Mouse (Mus musculus): ENCODE measurements around the gene Lrrc45. TPM values are rescaled to one million over a fixed set of nuclear protein-coding genes. Genes with fewer than 3 reads are reported as not detected.

Gene Lrrc45
- polyA plus RNA-seq, 1 experiment from 2014 or later: 5.1 TPM

DNA sequence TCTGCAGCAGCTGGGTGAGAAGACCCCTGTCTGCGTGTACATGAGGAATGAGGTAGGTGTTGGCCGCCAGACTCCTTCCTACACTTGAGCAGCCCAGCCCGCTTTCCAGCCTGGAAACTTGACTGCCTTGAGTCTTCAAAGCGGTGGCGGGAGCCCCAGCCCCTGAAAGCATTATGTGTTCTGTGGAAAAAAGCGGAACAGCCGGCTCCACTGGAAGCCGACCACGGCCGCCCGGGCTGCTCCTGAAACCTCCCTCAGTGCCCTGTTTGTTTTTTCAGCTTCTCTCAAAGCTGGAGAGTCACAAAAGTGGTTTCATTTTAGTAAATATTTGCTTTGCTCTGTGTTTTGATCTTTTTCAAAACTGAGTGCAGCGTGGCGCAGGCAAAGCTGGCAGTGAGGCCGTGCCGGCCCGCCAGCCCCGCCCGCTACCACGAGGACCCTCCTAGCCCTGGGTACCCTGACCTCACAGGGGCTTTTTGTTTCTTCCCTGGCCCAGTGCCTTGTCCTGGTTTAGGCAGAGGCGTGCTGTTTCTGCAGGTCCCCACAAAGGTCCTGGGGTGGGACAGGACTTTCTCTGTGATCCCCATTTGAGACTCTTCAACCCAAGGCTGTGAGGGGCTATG is 27.0 kb upstream of the Lrrc45 start:
- H3K4me1 ChIP-seq (ENCODE audit: insufficient read depth): peaks cover 11% of the 10 kb centered on the region; the same call in 1 of the 2 replicates
- peaks cover 31% of the 10 kb centered on the region for H3K36me3 ChIP-seq (replicated peaks; ENCODE audit: insufficient read depth, low read length)
- H3K9ac ChIP-seq (replicated peaks): no peak overlapping the region
- 0 out of 2 replicates have a peak overlapping the region, but pooled peaks have one; percentile 4 for H3K4me2 ChIP-seq (ENCODE audit: low read depth, low read length)
- no peak for TF ChIP-seq CTCF (IDR thresholded peaks at IDR 0.05; ENCODE audit: low read depth)
- no peak for TF ChIP-seq EP300 (IDR thresholded peaks at IDR 0.05; ENCODE audit: low read depth)
- peak; percentile 48; the same call in 1 of the 2 replicates for ATAC-seq
- DNase-seq: no peak
- H3K27me3 ChIP-seq (ENCODE audit: insufficient read depth, low read length): no peaks in the 10 kb centered on the region
- H3K4me3 ChIP-seq (ENCODE audit: low read depth, low read length): no peak overlapping the region
- H3K9me3 ChIP-seq (ENCODE audit: low read length): no peaks in the 10 kb centered on the region
- H3K27ac ChIP-seq (ENCODE audit: low read depth): peak overlapping the region; percentile 32; the same call in 1 of the 2 replicates
- 73% methylated on average over 20 of the region's 20 CpGs for WGBS (ENCODE audit: insufficient replicate concordance)

- H3K9ac ChIP-seq (replicated peaks): no peak overlapping the region
- DNase-seq: no peak
- no peaks in the 10 kb centered on the region for H3K9me3 ChIP-seq (ENCODE audit: low read length)
- peaks cover 34% of the 10 kb centered on the region for H3K36me3 ChIP-seq (replicated peaks; ENCODE audit: insufficient read depth, low read length)
- no peaks in the 10 kb centered on the region for H3K27me3 ChIP-seq (ENCODE audit: insufficient read depth, low read length)
- WGBS (ENCODE audit: insufficient replicate concordance): 69% methylated on average over 3 of the region's 3 CpGs
- TF ChIP-seq CTCF (IDR thresholded peaks at IDR 0.05; ENCODE audit: low read depth) (no peak), EP300 (IDR thresholded peaks at IDR 0.05; ENCODE audit: low read depth) (no peak)
- H3K4me3 ChIP-seq (ENCODE audit: low read depth, low read length): no peak overlapping the region
- no peak overlapping the region for H3K27ac ChIP-seq (ENCODE audit: low read depth)
- peaks cover 11% of the 10 kb centered on the region; the same call in 1 of the 2 replicates for H3K4me1 ChIP-seq (ENCODE audit: insufficient read depth)
- ATAC-seq: no peak
- no peak overlapping the region for H3K4me2 ChIP-seq (ENCODE audit: low read depth, low read length)
Observed at GRCm38 (mm10) chr11:120689365-120689764, 24.4 kb upstream of the Lrrc45 start.

- Histone ChIP-seq H3K4me3 (ENCODE audit: low read depth, low read length) (no peak overlapping the region), H3K4me2 (ENCODE audit: low read depth, low read length) (no peak overlapping the region), H3K9me3 (ENCODE audit: low read length) (no peaks in the 10 kb centered on the region), H3K9ac (replicated peaks) (no peak overlapping the region), H3K4me1 (ENCODE audit: insufficient read depth) (no peaks in the 10 kb centered on the region), H3K27ac (ENCODE audit: low read depth) (no peak overlapping the region), H3K27me3 (ENCODE audit: insufficient read depth, low read length) (no peaks in the 10 kb centered on the region), H3K36me3 (replicated peaks; ENCODE audit: insufficient read depth, low read length) (peaks cover 36% of the 10 kb centered on the region)
- WGBS (ENCODE audit: insufficient replicate concordance): 81% methylated on average over 4 of the region's 4 CpGs
- DNase-seq: no peak
- no peak for TF ChIP-seq EP300 (IDR thresholded peaks at IDR 0.05; ENCODE audit: low read depth)
- no peak for TF ChIP-seq CTCF (IDR thresholded peaks at IDR 0.05; ENCODE audit: low read depth)
- no peak for ATAC-seq
Observed at GRCm38 (mm10) chr11:120692471-120693011, 21.2 kb upstream of the Lrrc45 start.

DNA sequence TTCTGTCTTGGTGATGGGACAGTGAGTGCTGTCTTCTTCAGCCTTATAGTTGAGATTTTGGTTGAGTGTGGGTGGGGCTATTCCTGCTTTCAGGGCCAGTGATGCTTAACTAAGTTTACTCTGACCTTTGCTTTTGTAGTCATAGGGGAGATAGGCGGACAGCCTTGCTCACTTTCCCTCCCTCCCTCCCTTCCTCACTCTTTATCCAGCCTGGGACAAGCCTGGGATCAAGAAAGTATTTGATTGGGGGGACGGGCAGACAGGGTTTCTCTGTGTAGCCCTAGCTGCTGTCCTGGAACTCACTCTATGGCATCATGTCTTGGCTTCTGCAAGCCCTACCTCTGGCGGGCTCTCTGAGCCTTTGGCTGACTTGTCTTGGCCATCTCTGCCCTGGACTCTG is 20.3 kb upstream of the Lrrc45 start:
- no peak overlapping the region for H3K27ac ChIP-seq (ENCODE audit: low read depth)
- 69% methylated on average over 3 of the region's 3 CpGs for WGBS (ENCODE audit: insufficient replicate concordance)

DNA sequence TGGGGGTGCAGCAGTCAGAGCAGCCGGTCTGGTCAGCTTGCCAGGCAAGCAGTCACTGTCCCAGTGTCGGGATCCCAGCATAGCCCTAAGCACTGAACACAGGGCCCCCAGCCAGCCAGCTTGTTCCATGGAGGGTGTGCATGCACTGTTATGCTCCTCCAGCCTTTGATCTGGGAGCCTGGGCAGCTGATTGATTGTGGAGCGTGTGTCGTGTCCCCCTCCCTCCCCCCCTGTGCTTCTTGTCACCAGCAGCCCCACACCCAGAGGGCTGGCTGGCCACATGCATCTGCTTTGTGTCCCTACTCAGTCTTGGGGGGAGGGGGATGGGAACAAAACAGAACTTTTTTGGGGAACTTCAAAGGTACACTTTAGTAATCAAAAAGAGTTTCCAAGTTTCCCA is 18.5 kb upstream of the Lrrc45 start:
- Histone ChIP-seq H3K4me3 (ENCODE audit: low read depth, low read length) (no peak overlapping the region), H3K27me3 (ENCODE audit: insufficient read depth, low read length) (no peaks in the 10 kb centered on the region), H3K4me2 (ENCODE audit: low read depth, low read length) (no peak overlapping the region), H3K9ac (replicated peaks) (no peak overlapping the region), H3K9me3 (ENCODE audit: low read length) (no peaks in the 10 kb centered on the region), H3K36me3 (replicated peaks; ENCODE audit: insufficient read depth, low read length) (peaks cover 19% of the 10 kb centered on the region), H3K4me1 (ENCODE audit: insufficient read depth) (no peaks in the 10 kb centered on the region), H3K27ac (ENCODE audit: low read depth) (no peak overlapping the region)
- ATAC-seq (0 out of 2 replicates have a peak, but pooled peaks have one; percentile 36), DNase-seq (no peak)
- WGBS (ENCODE audit: insufficient replicate concordance): 56% methylated on average over 4 of the region's 4 CpGs
- no peak for TF ChIP-seq CTCF (IDR thresholded peaks at IDR 0.05; ENCODE audit: low read depth)

More for the DNA sequence above, 20.3 kb upstream of the Lrrc45 start:
- no peak for DNase-seq
- Histone ChIP-seq H3K9me3 (ENCODE audit: low read length) (no peaks in the 10 kb centered on the region), H3K4me3 (ENCODE audit: low read depth, low read length) (no peak overlapping the region), H3K36me3 (replicated peaks; ENCODE audit: insufficient read depth, low read length) (peaks cover 31% of the 10 kb centered on the region), H3K4me2 (ENCODE audit: low read depth, low read length) (no peak overlapping the region), H3K9ac (replicated peaks) (no peak overlapping the region), H3K27me3 (ENCODE audit: insufficient read depth, low read length) (no peaks in the 10 kb centered on the region), H3K4me1 (ENCODE audit: insufficient read depth) (no peaks in the 10 kb centered on the region)
- TF ChIP-seq CTCF (IDR thresholded peaks at IDR 0.05; ENCODE audit: low read depth): no peak
- TF ChIP-seq EP300 (IDR thresholded peaks at IDR 0.05; ENCODE audit: low read depth): no peak
- ATAC-seq: no peak

DNA sequence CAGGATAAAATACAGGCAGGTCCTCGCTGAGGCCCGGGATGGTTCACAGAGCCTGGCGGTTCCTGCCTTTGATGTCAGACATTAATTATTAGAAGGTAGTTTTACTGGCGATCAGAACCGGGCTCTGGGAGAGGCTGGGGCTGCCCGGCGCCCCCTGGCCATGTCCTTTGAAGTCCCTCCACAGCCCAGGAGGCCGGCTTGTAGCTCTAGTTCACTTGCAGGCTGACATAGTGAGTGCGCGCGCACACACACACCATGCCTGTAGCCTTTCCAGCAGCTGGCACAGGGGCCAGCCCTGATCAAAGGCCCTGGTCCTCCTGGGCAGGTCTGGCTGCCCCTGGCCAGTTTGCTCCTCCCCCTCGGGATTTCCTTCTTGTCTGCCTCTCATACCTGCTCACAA is 18.1 kb upstream of the Lrrc45 start:
- no peak for DNase-seq
- WGBS (ENCODE audit: insufficient replicate concordance): 82% methylated on average over 12 of the region's 12 CpGs
- peaks cover 15% of the 10 kb centered on the region for H3K36me3 ChIP-seq (replicated peaks; ENCODE audit: insufficient read depth, low read length)

More for the DNA sequence above, 18.1 kb upstream of the Lrrc45 start:
- H3K4me3 ChIP-seq (ENCODE audit: low read depth, low read length): no peak overlapping the region
- no peaks in the 10 kb centered on the region for H3K27me3 ChIP-seq (ENCODE audit: insufficient read depth, low read length)
- no peaks in the 10 kb centered on the region for H3K9me3 ChIP-seq (ENCODE audit: low read length)
- H3K4me2 ChIP-seq (ENCODE audit: low read depth, low read length): no peak overlapping the region
- no peak for ATAC-seq
- H3K27ac ChIP-seq (ENCODE audit: low read depth): no peak overlapping the region
- no peak for TF ChIP-seq EP300 (IDR thresholded peaks at IDR 0.05; ENCODE audit: low read depth)
- TF ChIP-seq CTCF (IDR thresholded peaks at IDR 0.05; ENCODE audit: low read depth): no peak
- H3K4me1 ChIP-seq (ENCODE audit: insufficient read depth): no peaks in the 10 kb centered on the region
- H3K9ac ChIP-seq (replicated peaks): no peak overlapping the region
